In genomic region chr8:127514810-127515735, GRCm38 (mm10) we compare ENCODE assay signal across 19 mouse cellular contexts.
DNase-seq lines count a peak whose midpoint lies in the region; ATAC-seq lines count a peak whose summit lies in the region.
"Had no signal": no experiment of that assay in that cellular context is flagged by ENCODE, and none has a peak within 500 bp of the region (broad histone marks: within the 10 kb centered on the region; RNA-seq: fewer than 3 reads in every experiment).

No protein-coding gene starts in this region.

- no peaks in the 10 kb centered on the region for H3K36me3 ChIP-seq in heart, embryonic 10.5 days
- H3K36me3 ChIP-seq in liver, embryonic 16.5 days (ENCODE audit: control insufficient read depth, insufficient read depth) = no peaks in the 10 kb centered on the region
- no peaks in the 10 kb centered on the region for H3K36me3 ChIP-seq in forebrain, embryonic 14.5 days (ENCODE audit: control insufficient read depth, insufficient read depth, low read length)
- H3K36me3 ChIP-seq: hindbrain, embryonic 13.5 days; intestine, embryonic 15.5 days; limb, embryonic 13.5 days had no signal

- WGBS in heart, embryonic 10.5 days = 59% methylated on average over 7 of the region's 7 CpGs
- 29% methylated on average over 7 of the region's 7 CpGs for WGBS in liver, embryonic 16.5 days (ENCODE audit: insufficient replicate concordance)
- WGBS in forebrain, embryonic 14.5 days = 77% methylated on average over 7 of the region's 7 CpGs

- no peak overlapping the region for H3K4me3 ChIP-seq in heart, embryonic 10.5 days
- no peak overlapping the region for H3K4me3 ChIP-seq in liver, embryonic 16.5 days (ENCODE audit: low read depth, low read length)
- H3K4me3 ChIP-seq in forebrain, embryonic 14.5 days (ENCODE audit: low read depth, low read length) = no peak overlapping the region
- H3K4me3 ChIP-seq: hindbrain, embryonic 13.5 days; intestine, embryonic 15.5 days; layer of hippocampus, adult 2 months; limb, embryonic 13.5 days; myocyte had no signal

- peaks cover 23% of the 10 kb centered on the region for H3K4me1 ChIP-seq in heart, embryonic 10.5 days
- peaks cover 17% of the 10 kb centered on the region for H3K4me1 ChIP-seq in liver, embryonic 16.5 days (ENCODE audit: control insufficient read depth, low read depth, low read length)
- H3K4me1 ChIP-seq in forebrain, embryonic 14.5 days (ENCODE audit: control insufficient read depth, insufficient read depth, low read length) = peaks cover 3% of the 10 kb centered on the region; the same call in 1 of the 2 replicates

- no peak overlapping the region for H3K4me2 ChIP-seq in liver, embryonic 16.5 days (ENCODE audit: low read depth, low read length)
- no peak overlapping the region for H3K4me2 ChIP-seq in forebrain, embryonic 14.5 days (ENCODE audit: low read length)
- H3K4me2 ChIP-seq: hindbrain, embryonic 13.5 days; intestine, embryonic 15.5 days; limb, embryonic 13.5 days; midbrain, embryonic 11.5 days had no signal

- no peaks in the 10 kb centered on the region for H3K9me3 ChIP-seq in heart, embryonic 10.5 days
- H3K9me3 ChIP-seq in liver, embryonic 16.5 days (replicated peaks; ENCODE audit: control insufficient read depth, low read length) = no peaks in the 10 kb centered on the region
- no peaks in the 10 kb centered on the region for H3K9me3 ChIP-seq in forebrain, embryonic 14.5 days (replicated peaks; ENCODE audit: control insufficient read depth, low read length)
- H3K9me3 ChIP-seq: hindbrain, embryonic 13.5 days; intestine, embryonic 15.5 days; limb, embryonic 13.5 days had no signal

- intact Hi-C loops in heart, postnatal 36 days (cut with DNase I) = no loop called here

- H3K9ac ChIP-seq in liver, embryonic 16.5 days (ENCODE audit: low read depth, low read length) = no peak overlapping the region
- no peak overlapping the region for H3K9ac ChIP-seq in forebrain, embryonic 14.5 days (ENCODE audit: low read length)
- H3K9ac ChIP-seq: forebrain, postnatal 0 days; hindbrain, embryonic 13.5 days; intestine, embryonic 15.5 days; limb, embryonic 13.5 days had no signal

- no peak for DNase-seq in heart, embryonic 10.5 days (ENCODE audit: low spot score)
- DNase-seq in heart, postnatal 36 days = no peak
- DNase-seq in thymus, postnatal 0 days (ENCODE audit: low spot score) = peak; percentile 45
- DNase-seq in thymus, postnatal 10 days (ENCODE audit: low spot score in 2 of 2) = no peak
- DNase-seq in thymus, postnatal 4 days = peak; percentile 30
- no peak for DNase-seq in MN1 (ENCODE audit: low spot score)
- DNase-seq in forebrain, embryonic 14.5 days (ENCODE audit: low spot score) = no peak
- DNase-seq: adrenal gland, postnatal 25 days; cerebellum, adult 9-11 months; forebrain, postnatal 0 days; right cerebral cortex, adult 18-20 months had no signal

- no peaks in the 10 kb centered on the region for H3K27me3 ChIP-seq in heart, embryonic 10.5 days (ENCODE audit: insufficient read depth, poor library complexity, severe bottlenecking)
- no peaks in the 10 kb centered on the region for H3K27me3 ChIP-seq in liver, embryonic 16.5 days (ENCODE audit: control insufficient read depth, insufficient read depth, low read depth, low read length)
- H3K27me3 ChIP-seq in forebrain, embryonic 14.5 days (replicated peaks; ENCODE audit: control insufficient read depth, insufficient read depth, low read length) = no peaks in the 10 kb centered on the region
- H3K27me3 ChIP-seq: hindbrain, embryonic 13.5 days; intestine, embryonic 15.5 days; limb, embryonic 13.5 days had no signal

- peak; percentile 31 for ATAC-seq in liver, embryonic 16.5 days (ENCODE audit: low read depth)
- ATAC-seq in forebrain, embryonic 14.5 days = no peak
- ATAC-seq: forebrain, postnatal 0 days had no signal

- peak overlapping the region; percentile 53; the same call in 1 of the 2 replicates for H3K27ac ChIP-seq in heart, embryonic 10.5 days
- no peak overlapping the region for H3K27ac ChIP-seq in liver, embryonic 16.5 days (ENCODE audit: low read length)
- H3K27ac ChIP-seq in forebrain, embryonic 14.5 days (ENCODE audit: low read depth, low read length) = no peak overlapping the region
- H3K27ac ChIP-seq: hindbrain, embryonic 13.5 days; kidney, postnatal 0 days; layer of hippocampus, adult 2 months; limb, embryonic 13.5 days had no signal

Comparison
In these comparisons a context has a peak if more than half of its experiments do, and no peak if none do; other contexts are left out.
1. DNase-seq: peak in thymus, postnatal 0 days (single experiment) and thymus, postnatal 4 days (single experiment); none in heart, embryonic 10.5 days (single experiment), heart, postnatal 36 days (0 of 2), thymus, postnatal 10 days (0 of 2), MN1 (single experiment) and forebrain, embryonic 14.5 days (single experiment).